Mouse (Mus musculus): Measurements from ENCODE around the gene Lmln.
A peak's percentile ranks its signal among the peaks of the same experiment; 100 is the strongest.

GRCm38 (mm10) chr16:33024456-33025104, 37.7 kb upstream of the Lmln start:
- no peak for TF ChIP-seq CTCF (conservative IDR thresholded peaks at IDR 0.05 in 1 of 2, IDR thresholded peaks at IDR 0.05 in 1 of 2; ENCODE audit: low read depth in 2 of 2, low read length in 2 of 2)
- no peak for TF ChIP-seq ZNF384 (IDR thresholded peaks at IDR 0.05; ENCODE audit: low read depth, low read length)
- TF ChIP-seq CHD1 (IDR thresholded peaks at IDR 0.05; ENCODE audit: low read depth, low read length): no peak
- no peak for TF ChIP-seq NELFE (IDR thresholded peaks at IDR 0.05; ENCODE audit: low read depth, low read length)
- TF ChIP-seq E2F4 (IDR thresholded peaks at IDR 0.05; ENCODE audit: insufficient replicate concordance, low read depth, low read length): no peak
- 0 out of 2 replicates have a peak, but pooled peaks have one; percentile 16 for TF ChIP-seq SIN3A (IDR thresholded peaks at IDR 0.05; ENCODE audit: low read length)
- TF ChIP-seq EP300 (IDR thresholded peaks at IDR 0.05; ENCODE audit: low read length): no peak
- TF ChIP-seq POLR2A (IDR thresholded peaks at IDR 0.05; ENCODE audit: low read depth, low read length): no peak
- no peak for TF ChIP-seq MAX (IDR thresholded peaks at IDR 0.05; ENCODE audit: low read length)
- no peak for TF ChIP-seq MAFK (IDR thresholded peaks at IDR 0.05; ENCODE audit: insufficient replicate concordance, low read length)
- TF ChIP-seq MEF2A (IDR thresholded peaks at IDR 0.05; ENCODE audit: borderline replicate concordance, low read depth, low read length): no peak
